ENCODE assay signal across 8 mouse cellular contexts in the genomic region with DNA sequence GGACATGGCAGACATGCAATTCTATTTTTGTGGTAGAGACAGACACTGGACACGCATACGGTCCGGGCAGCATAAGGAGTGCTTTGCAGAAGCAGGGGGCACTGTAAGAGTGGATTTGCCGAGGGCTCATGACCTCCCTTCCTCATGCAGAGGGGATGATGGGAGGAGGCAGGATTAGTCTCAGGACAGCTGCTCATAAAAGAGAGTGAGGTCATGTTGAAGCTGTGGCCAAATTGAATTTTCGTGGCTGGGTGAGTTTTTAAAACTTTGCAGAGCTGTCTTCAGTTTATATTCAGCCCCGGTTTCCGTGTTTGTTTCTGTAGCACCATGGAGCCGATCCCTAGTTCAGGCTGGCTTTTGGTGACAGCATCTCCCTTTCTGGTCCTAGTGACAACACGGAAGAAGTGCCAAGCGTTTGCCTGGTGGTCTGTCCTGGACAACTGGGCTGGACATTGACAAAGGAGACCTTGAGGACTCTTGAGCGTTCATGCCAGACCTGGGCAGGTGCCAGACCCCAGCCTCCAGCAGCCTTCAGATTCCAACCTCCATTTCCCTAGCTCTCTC. TPM values are rescaled to one million over a fixed set of nuclear protein-coding genes. Genes with fewer than 3 reads are reported as not detected.
DNase-seq lines count a peak whose midpoint lies in the region; ATAC-seq and TF ChIP-seq lines count a peak whose summit lies in the region.
"Had no signal": no experiment of that assay in that cellular context is flagged by ENCODE, and none has a peak within 500 bp of the region (broad histone marks: within the 10 kb centered on the region; RNA-seq: fewer than 3 reads in every experiment).

No protein-coding gene starts in this region.

- H3K4me1 ChIP-seq in hindbrain, embryonic 14.5 days (replicated peaks; ENCODE audit: control insufficient read depth, insufficient read depth, low read length) = 0 out of 2 replicates have a peak, but pooled peaks cover 3% of the 10 kb centered on the region
- H3K4me1 ChIP-seq: liver, embryonic 15.5 days had no signal

- H3K4me3 ChIP-seq in hindbrain, embryonic 14.5 days (replicated peaks; ENCODE audit: low read length) = no peak overlapping the region
- no peak overlapping the region for H3K4me3 ChIP-seq in left cerebral cortex, adult 2 months
- H3K4me3 ChIP-seq: liver, embryonic 15.5 days had no signal

- no peaks in the 10 kb centered on the region for H3K36me3 ChIP-seq in hindbrain, embryonic 14.5 days (replicated peaks; ENCODE audit: control insufficient read depth, insufficient read depth)
- H3K36me3 ChIP-seq: liver, embryonic 15.5 days had no signal

- DNase-seq in adrenal gland, adult (ENCODE audit: inconsistent age in 2 of 2, low spot score in 1 of 2) = peak; percentile 71 to 84
- DNase-seq in adrenal gland, postnatal 4 days (ENCODE audit: low spot score in 2 of 2) = peak; percentile 26 to 34
- DNase-seq in frontal cortex, postnatal 10 days (ENCODE audit: low spot score in 2 of 2) = peak; percentile 21 to 31
- DNase-seq in hindbrain, embryonic 14.5 days (ENCODE audit: low spot score) = no peak
- no peak for DNase-seq in left cerebral cortex, adult 2 months (ENCODE audit: extremely low spot score in 1 of 2, low spot score in 2 of 2)
- peak; percentile 37 for DNase-seq in ovary, adult 18-20 months (ENCODE audit: low spot score)
- DNase-seq in thymus, adult 18-20 months = no peak

- intact Hi-C loops in left cerebral cortex, adult 2 months (cut with DNase I) = loop anchor here (2.0 to 5.0 kb wide), 2 partner anchors 77 to 135 kb away; no protein-coding TSS in a partner anchor

- 40% methylated on average over 11 of the region's 11 CpGs for WGBS in hindbrain, embryonic 14.5 days

- ATAC-seq in hindbrain, embryonic 14.5 days (ENCODE audit: low FRiP score) = no peak

- no peaks in the 10 kb centered on the region for H3K9me3 ChIP-seq in hindbrain, embryonic 14.5 days (ENCODE audit: control insufficient read depth, low read length)
- H3K9me3 ChIP-seq: liver, embryonic 15.5 days had no signal

- H3K4me2 ChIP-seq in hindbrain, embryonic 14.5 days (replicated peaks) = no peak overlapping the region
- H3K4me2 ChIP-seq: liver, embryonic 15.5 days had no signal

- peak overlapping the region; percentile 57; the same call in 1 of the 2 replicates for H3K27ac ChIP-seq in hindbrain, embryonic 14.5 days
- H3K27ac ChIP-seq in left cerebral cortex, adult 2 months = 0 out of 2 replicates have a peak overlapping the region, but pooled peaks have one; percentile 33
- H3K27ac ChIP-seq: liver, embryonic 15.5 days had no signal

- H3K27me3 ChIP-seq in hindbrain, embryonic 14.5 days (ENCODE audit: control insufficient read depth, insufficient read depth, low read length) = no peaks in the 10 kb centered on the region
- H3K27me3 ChIP-seq: liver, embryonic 15.5 days had no signal

- TF ChIP-seq CTCF in left cerebral cortex, adult 2 months (IDR thresholded peaks at IDR 0.05) = no peak

- H3K9ac ChIP-seq in hindbrain, embryonic 14.5 days = no peak overlapping the region
- H3K9ac ChIP-seq: liver, embryonic 15.5 days had no signal

RNA-seq across cellular contexts. Expression of gene Cdrt4, which starts 46.8 kb away (rescaled TPM):
- total RNA-seq in adrenal gland, postnatal 4 days (2021) = under 1 TPM in 1 of 2 experiments, not detected in 1; 0.73 TPM
- not detected in 2 replicates for polyA plus RNA-seq in hindbrain, embryonic 14.5 days (2014; fragmentation: Nextera tagmentation; extraction: Ambion mirVana)
- not detected for total RNA-seq in left cerebral cortex, adult 2 months (2021)
- polyA plus RNA-seq: liver, embryonic 15.5 days had no signal

Comparison
In these comparisons a context has a peak if more than half of its experiments do, and no peak if none do; other contexts are left out.
1. DNase-seq: peak in adrenal gland, adult (2 of 2), adrenal gland, postnatal 4 days (2 of 2), frontal cortex, postnatal 10 days (2 of 2) and ovary, adult 18-20 months (single experiment); none in hindbrain, embryonic 14.5 days (single experiment), left cerebral cortex, adult 2 months (0 of 2) and thymus, adult 18-20 months (0 of 2).